Mouse (Mus musculus) neural tube, embryonic 13.5 days (tissue): Measurements from ENCODE around the gene Magi1. TPM values are rescaled to one million over a fixed set of nuclear protein-coding genes. Genes with fewer than 3 reads are reported as not detected.
A peak's percentile ranks its signal among the peaks of the same experiment; 100 is the strongest.

Experiments used
- ATAC-seq: fragments of 200-750 bp; cut with Nextera tagmentation; 2 replicates; pipeline ENCODE4 v1.8.0; 2017; ENCODE audit warnings: low read depth, mild to moderate bottlenecking, moderate TSS enrichment, moderate library complexity
- H3K27ac ChIP-seq: fragments of 300-500 bp; sonication (generic); replicated peaks from 2 replicates; pipeline ENCODE4 v1.5.1; 2015; ENCODE audit warnings: moderate library complexity, mild to moderate bottlenecking, inconsistent platforms
- H3K27me3 ChIP-seq: fragments of 300-500 bp; sonication (generic); 2 replicates; pipeline ENCODE4 v1.6.1; 2015; ENCODE audit warnings: mild to moderate bottlenecking, inconsistent platforms
- H3K36me3 ChIP-seq: fragments of 300-500 bp; sonication (generic); 2 replicates; pipeline ENCODE4 v1.6.1; 2015; ENCODE audit warnings: mild to moderate bottlenecking, inconsistent platforms
- H3K4me1 ChIP-seq: fragments of 300-500 bp; sonication (generic); replicated peaks from 2 replicates; pipeline ENCODE4 v1.6.1; 2015; ENCODE audit warnings: inconsistent platforms
- H3K4me2 ChIP-seq: fragments of 300-500 bp; sonication (generic); 2 replicates; pipeline ENCODE4 v1.6.1; 2015; ENCODE audit warnings: inconsistent platforms, mild to moderate bottlenecking, moderate library complexity
- H3K4me3 ChIP-seq: fragments of 300-500 bp; sonication (generic); 2 replicates; pipeline ENCODE4 v1.5.1; 2015; ENCODE audit warnings: mild to moderate bottlenecking, inconsistent platforms
- H3K9ac ChIP-seq: fragments of 300-500 bp; sonication (generic); 2 replicates; pipeline ENCODE4 v1.6.1; 2015; ENCODE audit warnings: moderate library complexity, mild to moderate bottlenecking, inconsistent platforms
- H3K9me3 ChIP-seq: fragments of 300-500 bp; sonication (generic); 2 replicates; pipeline ENCODE4 v1.6.1; 2016; ENCODE audit warnings: inconsistent platforms
- WGBS: fragments of 180-500 bp; shearing (Covaris S2); methylation state at CpG from one replicate; pipeline ENCODE4 v1.1.7; 2015; 5-methylcytosine and 5-hydroxymethylcytosine counted together
- polyA plus RNA-seq: library from polyadenylated mRNA; unstranded; fragments of >200 nt; fragmentation: Nextera tagmentation; extraction: Ambion mirVana; gene quantifications from 2 replicates; pipeline ENCODE4 v1.2.1, GENCODE M21; 2015

The Magi1 gene
- polyA plus RNA-seq, 1 experiment from 2014 or later: 20.9 TPM

GRCm38 (mm10) chr6:93912582-93913225, 371.0 kb downstream of the Magi1 start:
- Histone ChIP-seq H3K4me3 (peak overlapping the region; percentile 58), H3K4me1 (peaks cover 56% of the 10 kb centered on the region), H3K36me3 (no peaks in the 10 kb centered on the region), H3K9ac (peak overlapping the region; percentile 90), H3K27me3 (no peaks in the 10 kb centered on the region), H3K4me2 (peak overlapping the region; percentile 73), H3K27ac (peak overlapping the region; percentile 98), H3K9me3 (no peaks in the 10 kb centered on the region)
- 2% methylated on average over 20 of the region's 20 CpGs for WGBS
- peak; percentile 93 for ATAC-seq

GRCm38 (mm10) chr6:93912003-93912581, 371.6 kb downstream of the Magi1 start:
- WGBS: 4% methylated on average over 8 of the region's 8 CpGs
- Histone ChIP-seq H3K9me3 (no peaks in the 10 kb centered on the region), H3K4me2 (peak overlapping the region; percentile 73), H3K4me1 (peaks cover 56% of the 10 kb centered on the region), H3K9ac (peak overlapping the region; percentile 90), H3K4me3 (peak overlapping the region; percentile 58), H3K27me3 (no peaks in the 10 kb centered on the region), H3K27ac (peak overlapping the region; percentile 98), H3K36me3 (no peaks in the 10 kb centered on the region)
- ATAC-seq: peak; percentile 56

- 15% methylated on average over 2 of the region's 2 CpGs for WGBS
- no peak for ATAC-seq
- Histone ChIP-seq H3K4me1 (peaks cover 56% of the 10 kb centered on the region), H3K27ac (peak overlapping the region; percentile 98), H3K9ac (peak overlapping the region; percentile 90), H3K4me3 (peak overlapping the region; percentile 58), H3K4me2 (peak overlapping the region; percentile 73), H3K9me3 (no peaks in the 10 kb centered on the region), H3K36me3 (no peaks in the 10 kb centered on the region), H3K27me3 (no peaks in the 10 kb centered on the region)
Measured at GRCm38 (mm10) chr6:93911420-93911819, 372.3 kb downstream of the Magi1 start.

GRCm38 (mm10) chr6:93909976-93910375, 373.7 kb downstream of the Magi1 start:
- Histone ChIP-seq H3K4me2 (peak overlapping the region; percentile 73), H3K4me1 (peaks cover 56% of the 10 kb centered on the region), H3K36me3 (no peaks in the 10 kb centered on the region), H3K9ac (no peak overlapping the region; the same call in 1 of the 2 replicates), H3K4me3 (no peak overlapping the region), H3K9me3 (no peaks in the 10 kb centered on the region), H3K27me3 (no peaks in the 10 kb centered on the region), H3K27ac (0 out of 2 replicates have a peak overlapping the region, but pooled peaks have one; percentile 23)
- no peak for ATAC-seq
- 84% methylated on average over 4 of the region's 4 CpGs for WGBS

- Histone ChIP-seq H3K4me2 (no peak overlapping the region), H3K27me3 (no peaks in the 10 kb centered on the region), H3K9me3 (no peaks in the 10 kb centered on the region), H3K4me1 (peaks cover 11% of the 10 kb centered on the region), H3K27ac (no peak overlapping the region), H3K4me3 (no peak overlapping the region), H3K9ac (no peak overlapping the region), H3K36me3 (no peaks in the 10 kb centered on the region)
- 93% methylated on average over 2 of the region's 2 CpGs for WGBS
- ATAC-seq: no peak
Measured at GRCm38 (mm10) chr6:93904987-93905386, 378.7 kb downstream of the Magi1 start.

DNA sequence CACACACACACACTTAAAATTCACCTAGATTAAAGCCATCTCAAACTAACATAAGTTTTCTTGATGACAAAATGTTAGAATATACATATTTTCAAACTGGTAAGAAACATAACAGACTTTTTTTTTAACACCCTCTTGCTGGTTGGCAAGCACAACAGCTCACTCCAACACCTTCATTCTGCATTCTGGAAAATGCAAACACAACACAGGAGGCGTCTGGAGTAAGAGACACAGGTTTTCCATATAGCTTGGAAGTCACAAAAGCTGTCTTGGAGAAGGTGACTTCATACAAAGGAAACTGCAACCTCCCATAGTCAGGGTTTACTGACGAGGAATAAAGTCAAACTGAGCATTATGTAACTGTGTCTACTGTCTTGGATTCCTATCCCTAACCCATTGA, 381.5 kb downstream of the Magi1 start:
- no peak overlapping the region for H3K4me3 ChIP-seq
- no peaks in the 10 kb centered on the region for H3K36me3 ChIP-seq
- 84% methylated on average over 2 of the region's 2 CpGs for WGBS
- ATAC-seq: no peak
- H3K4me2 ChIP-seq: no peak overlapping the region
- peaks cover 6% of the 10 kb centered on the region; the same call in 1 of the 2 replicates for H3K4me1 ChIP-seq
- no peaks in the 10 kb centered on the region for H3K9me3 ChIP-seq
- no peak overlapping the region for H3K27ac ChIP-seq
- H3K9ac ChIP-seq: no peak overlapping the region
- H3K27me3 ChIP-seq: no peaks in the 10 kb centered on the region

DNA sequence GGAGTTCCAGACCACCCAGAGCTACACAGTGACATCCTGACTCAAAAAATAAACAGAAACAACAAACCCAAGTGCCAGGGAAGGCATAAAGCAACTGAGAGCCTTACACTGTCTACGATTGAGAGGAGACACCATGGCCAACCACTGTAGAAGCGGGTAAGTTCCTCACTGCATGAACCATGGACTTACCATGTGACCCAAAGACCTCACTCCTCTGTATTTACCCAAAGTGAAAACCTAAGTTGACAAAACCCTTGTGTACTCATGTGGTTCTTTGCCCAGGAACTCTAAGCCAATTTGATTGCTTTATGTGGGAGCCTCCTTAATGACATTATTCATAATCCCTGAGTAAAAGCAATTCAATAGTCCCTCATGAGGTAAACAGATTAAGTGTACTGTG, 382.3 kb downstream of the Magi1 start:
- Histone ChIP-seq H3K27me3 (no peaks in the 10 kb centered on the region), H3K4me3 (no peak overlapping the region), H3K27ac (no peak overlapping the region), H3K4me1 (peaks cover 9% of the 10 kb centered on the region; the same call in 1 of the 2 replicates), H3K9me3 (no peaks in the 10 kb centered on the region), H3K36me3 (no peaks in the 10 kb centered on the region), H3K4me2 (no peak overlapping the region), H3K9ac (no peak overlapping the region)
- ATAC-seq: no peak
- WGBS: 98% methylated on average over 2 of the region's 2 CpGs

GRCm38 (mm10) chr6:93897512-93897911, 386.2 kb downstream of the Magi1 start:
- ATAC-seq: no peak
- Histone ChIP-seq H3K4me1 (peaks cover 15% of the 10 kb centered on the region), H3K27me3 (no peaks in the 10 kb centered on the region), H3K36me3 (no peaks in the 10 kb centered on the region), H3K27ac (no peak overlapping the region), H3K9ac (no peak overlapping the region), H3K9me3 (no peaks in the 10 kb centered on the region), H3K4me3 (no peak overlapping the region), H3K4me2 (no peak overlapping the region)
- WGBS: 74% methylated on average over 2 of the region's 2 CpGs

- Histone ChIP-seq H3K4me2 (no peak overlapping the region), H3K9me3 (no peaks in the 10 kb centered on the region), H3K27me3 (no peaks in the 10 kb centered on the region), H3K9ac (no peak overlapping the region), H3K4me1 (peaks cover 17% of the 10 kb centered on the region), H3K4me3 (no peak overlapping the region), H3K27ac (no peak overlapping the region), H3K36me3 (no peaks in the 10 kb centered on the region)
- no peak for ATAC-seq
- 83% methylated on average over 2 of the region's 2 CpGs for WGBS
Measured at GRCm38 (mm10) chr6:93895721-93896120, 388.0 kb downstream of the Magi1 start.

DNA sequence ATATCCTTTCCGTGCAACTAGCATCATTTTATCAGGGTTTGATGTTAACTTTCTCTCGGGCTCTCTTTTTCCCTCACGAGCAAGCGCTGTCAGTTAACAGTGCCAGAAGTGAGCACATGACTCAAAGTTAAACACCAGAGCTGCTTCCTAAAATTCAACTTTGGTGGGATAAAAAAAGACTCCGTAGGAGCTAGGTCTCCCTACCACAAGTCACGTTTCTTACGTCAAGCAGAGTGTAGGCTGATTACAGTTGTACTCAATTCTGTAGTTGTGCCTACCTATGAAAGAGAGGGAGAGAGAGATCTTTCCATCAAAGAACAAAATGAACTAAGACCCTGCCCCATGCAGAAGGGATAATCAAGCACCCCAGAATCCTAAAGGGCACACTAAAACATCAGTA, 389.8 kb downstream of the Magi1 start:
- no peak overlapping the region for H3K9ac ChIP-seq
- H3K9me3 ChIP-seq: no peaks in the 10 kb centered on the region
- no peak overlapping the region for H3K4me3 ChIP-seq
- WGBS: 87% methylated on average over 7 of the region's 7 CpGs
- H3K4me2 ChIP-seq: no peak overlapping the region
- H3K27ac ChIP-seq: no peak overlapping the region
- no peaks in the 10 kb centered on the region for H3K27me3 ChIP-seq
- no peaks in the 10 kb centered on the region for H3K36me3 ChIP-seq
- ATAC-seq: no peak
- H3K4me1 ChIP-seq: peaks cover 28% of the 10 kb centered on the region

DNA sequence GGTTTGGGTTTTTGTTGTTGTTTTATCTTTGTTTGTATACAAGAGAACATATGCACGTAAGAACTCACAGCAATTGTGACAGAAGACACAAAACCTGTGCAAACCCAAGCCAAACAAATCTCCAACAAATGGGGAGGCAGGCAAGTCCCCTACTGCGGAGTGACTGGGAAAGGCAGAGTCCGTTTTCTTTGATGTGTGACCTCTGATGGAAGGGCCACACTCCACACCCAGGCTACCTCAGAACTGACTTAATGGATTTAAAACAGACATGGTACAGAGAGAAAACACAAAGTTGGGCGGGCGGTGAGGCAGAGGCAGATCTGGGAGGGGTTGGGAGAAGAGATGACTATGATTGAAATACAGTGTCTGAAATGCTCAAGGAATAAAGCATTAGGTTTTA, 390.8 kb downstream of the Magi1 start:
- Histone ChIP-seq H3K4me3 (no peak overlapping the region), H3K36me3 (no peaks in the 10 kb centered on the region), H3K27me3 (no peaks in the 10 kb centered on the region), H3K9me3 (no peaks in the 10 kb centered on the region), H3K4me2 (no peak overlapping the region), H3K27ac (no peak overlapping the region), H3K4me1 (peaks cover 28% of the 10 kb centered on the region), H3K9ac (no peak overlapping the region)
- ATAC-seq: no peak
- 23% methylated on average over 5 of the region's 5 CpGs for WGBS

GRCm38 (mm10) chr6:93890011-93890410, 393.7 kb downstream of the Magi1 start:
- Histone ChIP-seq H3K36me3 (no peaks in the 10 kb centered on the region), H3K27me3 (no peaks in the 10 kb centered on the region), H3K9me3 (no peaks in the 10 kb centered on the region), H3K4me1 (peaks cover 19% of the 10 kb centered on the region), H3K4me3 (no peak overlapping the region), H3K9ac (no peak overlapping the region), H3K27ac (no peak overlapping the region), H3K4me2 (no peak overlapping the region)
- 93% methylated on average over 3 of the region's 3 CpGs for WGBS
- ATAC-seq: no peak

DNA sequence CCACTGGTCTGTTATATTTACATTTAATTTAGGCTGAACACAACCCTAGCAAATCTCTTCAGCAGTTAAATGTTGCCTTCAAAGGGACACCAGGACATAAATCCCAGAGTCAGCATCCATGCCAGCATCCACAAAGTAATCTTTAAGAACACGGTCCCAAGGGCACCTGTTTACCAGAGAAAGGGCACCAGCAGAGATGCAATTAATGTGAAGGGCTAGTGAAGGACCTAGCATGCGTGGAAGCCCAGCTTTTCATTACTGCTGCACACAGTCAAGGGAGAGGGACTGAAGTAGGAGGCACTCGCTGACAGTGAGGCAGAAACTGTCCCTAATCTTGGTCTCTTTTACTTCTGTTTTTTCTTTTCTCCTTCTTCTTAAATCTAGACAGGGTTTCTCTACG, 406.4 kb downstream of the Magi1 start:
- Histone ChIP-seq H3K27me3 (no peaks in the 10 kb centered on the region), H3K9me3 (no peaks in the 10 kb centered on the region), H3K36me3 (no peaks in the 10 kb centered on the region), H3K4me1 (peaks cover 24% of the 10 kb centered on the region), H3K4me3 (no peak overlapping the region), H3K9ac (no peak overlapping the region), H3K27ac (no peak overlapping the region), H3K4me2 (no peak overlapping the region)
- ATAC-seq: no peak
- WGBS: 35% methylated on average over 4 of the region's 4 CpGs
